Mouse (Mus musculus): Measurements from ENCODE around the gene Arap2. TPM values are rescaled to one million over a fixed set of nuclear protein-coding genes. Genes with fewer than 3 reads are reported as not detected.

Arap2 gene
- total and polyA plus RNA-seq, 2 experiments from 2014 or later = 2.1 to 2.2 TPM

DNA sequence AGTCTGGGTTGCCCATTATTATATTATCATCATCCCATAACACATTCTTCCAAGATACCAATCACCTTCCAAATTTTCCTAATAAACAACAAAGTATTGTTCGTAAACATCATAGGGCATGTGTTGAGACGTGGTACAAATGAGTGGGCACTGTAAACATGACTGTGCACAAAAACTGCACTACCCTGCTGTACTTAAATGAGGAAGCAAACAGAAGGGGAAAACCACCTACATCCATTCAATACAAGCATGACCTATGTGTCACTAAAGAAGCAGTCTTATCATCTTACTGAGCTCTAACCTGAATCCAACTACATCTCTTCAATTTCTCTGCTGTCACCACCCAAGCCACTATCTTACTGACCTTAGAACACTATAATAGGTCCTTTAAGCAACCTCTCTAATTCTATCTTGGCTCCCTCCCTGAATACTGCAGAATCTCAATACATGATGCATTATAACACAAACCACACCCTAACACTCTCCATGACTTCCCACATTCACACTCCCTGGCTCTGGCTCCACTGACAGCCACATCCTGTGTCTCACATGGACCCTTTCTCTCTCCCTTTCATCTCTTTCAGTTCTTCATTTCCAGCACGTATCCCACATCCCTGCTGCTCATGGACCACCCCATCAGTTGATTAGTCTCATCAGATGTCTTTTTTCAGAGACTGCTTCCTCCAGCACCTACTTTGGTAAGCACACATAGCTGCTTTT lies 10.0 kb downstream of the Arap2 start:
- DNase-seq (ENCODE audit: low spot score) = no peak
- no peak for ATAC-seq (ENCODE audit: insufficient read depth, low read depth)
- WGBS = 77% methylated on average over 3 of the region's 3 CpGs
- H3K27ac ChIP-seq (ENCODE audit: low read depth) = no peak overlapping the region
- no peak overlapping the region for H3K4me2 ChIP-seq (ENCODE audit: low read depth, low read length)
- no peak overlapping the region for H3K9ac ChIP-seq (replicated peaks; ENCODE audit: low read depth, low read length)
- H3K4me3 ChIP-seq (ENCODE audit: low read depth, low read length) = no peak overlapping the region
- no peak for TF ChIP-seq CTCF (IDR thresholded peaks at IDR 0.05; ENCODE audit: low read depth)
- TF ChIP-seq EP300 (IDR thresholded peaks at IDR 0.05; ENCODE audit: low read depth) = no peak
- H3K36me3 ChIP-seq (replicated peaks; ENCODE audit: control insufficient read depth, insufficient read depth, low read length) = no peaks in the 10 kb centered on the region
- H3K27me3 ChIP-seq (ENCODE audit: control insufficient read depth, insufficient read depth, low read length) = no peaks in the 10 kb centered on the region
- H3K4me1 ChIP-seq (ENCODE audit: control insufficient read depth, insufficient read depth) = no peaks in the 10 kb centered on the region
- H3K9me3 ChIP-seq (replicated peaks; ENCODE audit: control insufficient read depth, low read length) = no peaks in the 10 kb centered on the region

DNA sequence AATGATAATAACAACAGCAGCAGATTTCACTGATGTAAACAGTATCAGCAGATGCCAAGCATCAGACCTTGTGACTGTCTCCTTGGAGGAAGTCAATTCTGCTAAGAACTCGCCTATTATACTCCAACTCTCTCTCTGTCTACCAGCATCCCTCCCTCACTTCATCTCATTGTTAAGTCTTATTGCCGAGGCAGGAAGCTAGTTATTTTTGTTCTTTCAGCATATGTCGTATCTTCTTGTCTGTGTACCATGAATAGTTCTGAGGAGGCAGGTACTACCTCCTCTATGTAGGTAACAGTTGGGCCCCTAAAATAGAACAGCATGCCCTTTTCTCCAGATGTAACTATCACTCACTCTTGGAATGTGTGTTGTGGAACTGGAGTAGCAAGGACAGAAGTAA lies 13.0 kb downstream of the Arap2 start:
- H3K4me2 ChIP-seq (ENCODE audit: low read depth, low read length) = no peak overlapping the region
- H3K27ac ChIP-seq (ENCODE audit: low read depth) = no peak overlapping the region
- no peaks in the 10 kb centered on the region for H3K36me3 ChIP-seq (replicated peaks; ENCODE audit: control insufficient read depth, insufficient read depth, low read length)
- no peaks in the 10 kb centered on the region for H3K27me3 ChIP-seq (ENCODE audit: control insufficient read depth, insufficient read depth, low read length)
- H3K4me1 ChIP-seq (ENCODE audit: control insufficient read depth, insufficient read depth) = no peaks in the 10 kb centered on the region
- no peak overlapping the region for H3K4me3 ChIP-seq (ENCODE audit: low read depth, low read length)
- 44% methylated on average over 3 of the region's 3 CpGs for WGBS
- no peak for ATAC-seq (ENCODE audit: insufficient read depth, low read depth)
- no peak for DNase-seq (ENCODE audit: low spot score)
- no peak overlapping the region for H3K9ac ChIP-seq (replicated peaks; ENCODE audit: low read depth, low read length)
- H3K9me3 ChIP-seq (replicated peaks; ENCODE audit: control insufficient read depth, low read length) = no peaks in the 10 kb centered on the region
- no peak for TF ChIP-seq CTCF (IDR thresholded peaks at IDR 0.05; ENCODE audit: low read depth)
- TF ChIP-seq EP300 (IDR thresholded peaks at IDR 0.05; ENCODE audit: low read depth) = no peak

DNA sequence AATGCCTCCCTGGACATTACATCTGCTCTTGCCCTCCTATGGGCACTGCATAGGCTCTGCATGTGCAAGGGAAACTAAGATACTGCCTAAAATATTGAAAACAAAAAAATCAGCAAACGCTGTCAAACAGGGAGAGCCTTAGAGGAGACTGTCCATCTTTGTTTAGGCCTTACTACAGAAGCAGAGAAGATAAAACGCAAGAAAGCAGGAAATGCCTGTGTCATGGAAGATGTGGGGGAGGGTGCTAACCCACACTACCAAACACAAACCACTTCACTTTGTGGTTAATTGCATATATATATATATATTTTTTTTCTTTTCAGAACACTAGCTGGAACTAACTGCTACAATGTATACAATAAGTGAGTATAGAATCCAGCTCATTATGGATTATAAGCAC lies 14.3 kb downstream of the Arap2 start:
- no peaks in the 10 kb centered on the region for H3K36me3 ChIP-seq (replicated peaks; ENCODE audit: control insufficient read depth, insufficient read depth, low read length)
- ATAC-seq (ENCODE audit: insufficient read depth, low read depth) (no peak), DNase-seq (ENCODE audit: low spot score) (no peak)
- H3K4me2 ChIP-seq (ENCODE audit: low read depth, low read length) = no peak overlapping the region
- H3K4me1 ChIP-seq (ENCODE audit: control insufficient read depth, insufficient read depth) = no peaks in the 10 kb centered on the region
- H3K27me3 ChIP-seq (ENCODE audit: control insufficient read depth, insufficient read depth, low read length) = no peaks in the 10 kb centered on the region
- WGBS = 48% methylated on average over 2 of the region's 2 CpGs
- no peak overlapping the region for H3K4me3 ChIP-seq (ENCODE audit: low read depth, low read length)
- no peaks in the 10 kb centered on the region for H3K9me3 ChIP-seq (replicated peaks; ENCODE audit: control insufficient read depth, low read length)
- TF ChIP-seq CTCF (IDR thresholded peaks at IDR 0.05; ENCODE audit: low read depth) (no peak), EP300 (IDR thresholded peaks at IDR 0.05; ENCODE audit: low read depth) (no peak)
- no peak overlapping the region for H3K9ac ChIP-seq (replicated peaks; ENCODE audit: low read depth, low read length)
- no peak overlapping the region for H3K27ac ChIP-seq (ENCODE audit: low read depth)

DNA sequence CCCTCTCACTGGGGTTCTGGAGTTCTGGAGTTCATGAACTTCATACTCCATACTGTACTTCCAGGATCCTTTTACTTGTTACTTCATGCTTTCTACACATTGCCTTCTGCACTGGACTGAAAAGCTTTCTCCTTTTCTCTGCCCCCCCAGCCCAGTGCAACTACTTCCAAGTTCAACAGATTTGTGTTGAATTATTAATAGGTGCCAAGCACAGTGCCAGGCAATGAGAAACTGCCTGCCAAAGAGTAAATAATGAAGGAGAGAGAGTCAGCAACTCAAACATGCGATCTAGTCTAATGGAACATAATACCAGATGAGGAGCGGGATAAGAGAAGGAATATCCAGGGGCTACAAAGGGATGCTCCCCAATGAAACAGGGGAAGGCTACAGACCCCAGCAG lies 17.8 kb downstream of the Arap2 start:
- no peak overlapping the region for H3K9ac ChIP-seq (replicated peaks; ENCODE audit: low read depth, low read length)
- no peak overlapping the region for H3K4me2 ChIP-seq (ENCODE audit: low read depth, low read length)
- WGBS = 97% methylated on average over 2 of the region's 2 CpGs
- TF ChIP-seq CTCF (IDR thresholded peaks at IDR 0.05; ENCODE audit: low read depth) (no peak), EP300 (IDR thresholded peaks at IDR 0.05; ENCODE audit: low read depth) (no peak)
- DNase-seq (ENCODE audit: low spot score) = no peak
- H3K4me1 ChIP-seq (ENCODE audit: control insufficient read depth, insufficient read depth) = no peaks in the 10 kb centered on the region
- no peaks in the 10 kb centered on the region for H3K36me3 ChIP-seq (replicated peaks; ENCODE audit: control insufficient read depth, insufficient read depth, low read length)
- no peaks in the 10 kb centered on the region for H3K9me3 ChIP-seq (replicated peaks; ENCODE audit: control insufficient read depth, low read length)
- H3K27me3 ChIP-seq (ENCODE audit: control insufficient read depth, insufficient read depth, low read length) = no peaks in the 10 kb centered on the region
- no peak overlapping the region for H3K4me3 ChIP-seq (ENCODE audit: low read depth, low read length)
- no peak overlapping the region for H3K27ac ChIP-seq (ENCODE audit: low read depth)
- ATAC-seq (ENCODE audit: insufficient read depth, low read depth) = no peak

DNA sequence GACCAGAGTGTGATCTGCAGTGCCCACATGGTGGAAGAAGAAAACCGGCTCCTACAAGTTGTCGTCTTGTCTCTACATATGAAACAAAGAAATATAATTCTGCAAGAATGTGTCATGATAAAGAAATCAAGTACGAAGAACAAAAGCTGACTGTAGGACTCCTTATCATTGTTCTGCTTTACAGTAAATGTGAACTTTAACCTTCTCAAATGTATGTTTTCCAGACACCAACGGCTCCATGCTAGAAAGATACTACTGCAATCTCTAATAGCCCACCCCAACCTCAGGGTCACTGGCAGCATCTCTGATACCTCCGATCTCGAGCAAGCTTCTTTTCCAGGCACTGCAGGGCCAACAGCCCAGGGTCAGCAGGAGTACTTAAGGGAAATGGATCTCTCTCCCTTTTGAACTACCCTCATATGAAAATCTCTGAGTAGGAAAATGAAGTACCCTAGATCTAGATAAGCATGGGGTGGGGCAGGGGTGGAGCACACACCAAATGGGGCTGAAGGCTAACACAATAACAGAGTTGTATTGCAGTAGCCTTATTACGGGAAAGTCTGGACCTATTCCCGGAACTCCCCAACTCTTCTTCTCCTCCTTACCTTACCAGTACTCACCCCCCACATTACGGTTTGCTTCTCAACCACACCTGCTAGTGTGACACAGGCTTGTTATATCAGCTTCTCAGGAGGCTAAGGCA lies 22.6 kb downstream of the Arap2 start:
- Histone ChIP-seq H3K27ac (ENCODE audit: low read depth) (no peak overlapping the region), H3K9me3 (replicated peaks; ENCODE audit: control insufficient read depth, low read length) (no peaks in the 10 kb centered on the region), H3K4me3 (ENCODE audit: low read depth, low read length) (no peak overlapping the region), H3K4me2 (ENCODE audit: low read depth, low read length) (no peak overlapping the region), H3K4me1 (ENCODE audit: control insufficient read depth, insufficient read depth) (no peaks in the 10 kb centered on the region), H3K27me3 (ENCODE audit: control insufficient read depth, insufficient read depth, low read length) (no peaks in the 10 kb centered on the region), H3K9ac (replicated peaks; ENCODE audit: low read depth, low read length) (no peak overlapping the region), H3K36me3 (replicated peaks; ENCODE audit: control insufficient read depth, insufficient read depth, low read length) (no peaks in the 10 kb centered on the region)
- ATAC-seq (ENCODE audit: insufficient read depth, low read depth) (no peak), DNase-seq (ENCODE audit: low spot score) (no peak)
- 67% methylated on average over 9 of the region's 9 CpGs for WGBS
- TF ChIP-seq CTCF (IDR thresholded peaks at IDR 0.05; ENCODE audit: low read depth) (no peak), EP300 (IDR thresholded peaks at IDR 0.05; ENCODE audit: low read depth) (no peak)
